Mouse (Mus musculus) frontal cortex, postnatal 10 days (tissue): ENCODE measurements at regions not wholly inside any gene's neighbourhood (a gene's known extent, or its start where the extent isn't known, plus 50 kb on each side); places are given as distances from the start of the nearest gene placed in this dataset.

Experiments used
- DNase-seq, 2 experiments: peaks; one replicate each; pipeline ENCODE4 v3.0.0; 2022; ENCODE audit warnings: low spot score in 2 of 2, mixed read lengths in 1 of 2

GRCm38 (mm10) chr8:26507611-26508070, 388.3 kb downstream of the Gm45692 start:
- no peak for DNase-seq

- DNase-seq, result no peak
Observed at GRCm38 (mm10) chr8:26509254-26509653, 389.9 kb downstream of the Gm45692 start.

GRCm38 (mm10) chr8:26513001-26513400, 393.7 kb downstream of the Gm45692 start:
- no peak for DNase-seq

- no peak for DNase-seq
Observed at GRCm38 (mm10) chr8:26524237-26524636, 404.9 kb downstream of the Gm45692 start.

GRCm38 (mm10) chr8:26526474-26527185, 407.3 kb downstream of the Gm45692 start:
- no peak for DNase-seq

GRCm38 (mm10) chr8:26527186-26527580, 407.8 kb downstream of the Gm45692 start:
- DNase-seq, result no peak

GRCm38 (mm10) chr8:26529921-26530320, 410.6 kb downstream of the Gm45692 start:
- no peak for DNase-seq

- peak; percentile 40 to 63 for DNase-seq
Observed at GRCm38 (mm10) chr8:26533444-26534421, 414.4 kb downstream of the Gm45692 start.

GRCm38 (mm10) chr8:26535816-26536215, 416.5 kb downstream of the Gm45692 start:
- no peak for DNase-seq

- no peak for DNase-seq
Observed at GRCm38 (mm10) chr8:26553691-26554090, 423.4 kb upstream of the Zfp703 start.

GRCm38 (mm10) chr8:26559196-26559595, 417.9 kb upstream of the Zfp703 start:
- DNase-seq, result no peak

- no peak for DNase-seq
Observed at GRCm38 (mm10) chr8:26563151-26563550, 414.0 kb upstream of the Zfp703 start.

- DNase-seq, result no peak
Observed at GRCm38 (mm10) chr8:26564254-26564653, 412.9 kb upstream of the Zfp703 start.

GRCm38 (mm10) chr8:26568423-26569060, 408.6 kb upstream of the Zfp703 start:
- DNase-seq, result no peak

GRCm38 (mm10) chr8:26588841-26589240, 388.3 kb upstream of the Zfp703 start:
- no peak for DNase-seq

- DNase-seq, result no peak
Observed at GRCm38 (mm10) chr8:26590591-26591212, 386.4 kb upstream of the Zfp703 start.

- DNase-seq, result no peak
Observed at GRCm38 (mm10) chr8:26591266-26591665, 385.9 kb upstream of the Zfp703 start.

GRCm38 (mm10) chr8:26593536-26594368, 383.4 kb upstream of the Zfp703 start:
- no peak for DNase-seq

GRCm38 (mm10) chr8:26594369-26594920, 382.7 kb upstream of the Zfp703 start:
- DNase-seq, result no peak

- DNase-seq, result no peak
Observed at GRCm38 (mm10) chr8:26595431-26596018, 381.6 kb upstream of the Zfp703 start.
